19 mouse cellular contexts compared by ENCODE assay signal in genomic region chr1:73259525-73260098, GRCm38 (mm10).
DNase-seq lines count a peak whose midpoint lies in the region; ATAC-seq and TF ChIP-seq lines count a peak whose summit lies in the region.
"Had no signal": no experiment of that assay in that cellular context is flagged by ENCODE, and none has a peak within 500 bp of the region (broad histone marks: within the 10 kb centered on the region; RNA-seq: fewer than 3 reads in every experiment).

No protein-coding gene starts in this region.

- no peaks in the 10 kb centered on the region for H3K27me3 ChIP-seq in heart, embryonic 13.5 days (replicated peaks)
- no peaks in the 10 kb centered on the region for H3K27me3 ChIP-seq in heart, adult 2 months (ENCODE audit: control insufficient read depth, insufficient read depth, low read length)
- no peaks in the 10 kb centered on the region for H3K27me3 ChIP-seq in lung, postnatal 0 days (replicated peaks; ENCODE audit: insufficient read depth, low read length)
- H3K27me3 ChIP-seq: hindbrain, embryonic 13.5 days had no signal

- H3K9ac ChIP-seq in heart, embryonic 13.5 days, result no peak overlapping the region
- H3K9ac ChIP-seq in heart, adult 2 months (ENCODE audit: low read depth, low read length), result no peak overlapping the region
- no peak overlapping the region for H3K9ac ChIP-seq in lung, postnatal 0 days (replicated peaks; ENCODE audit: low read depth)
- H3K9ac ChIP-seq: hindbrain, embryonic 13.5 days had no signal

- no peak for TF ChIP-seq POLR2A in heart, adult 2 months (IDR thresholded peaks at IDR 0.05; ENCODE audit: insufficient read depth, low read depth, low read length)

- H3K4me2 ChIP-seq in heart, embryonic 13.5 days, result no peak overlapping the region
- no peak overlapping the region for H3K4me2 ChIP-seq in lung, postnatal 0 days (replicated peaks; ENCODE audit: low read depth, low read length)
- H3K4me2 ChIP-seq: hindbrain, embryonic 13.5 days had no signal

- no peaks in the 10 kb centered on the region for H3K79me2 ChIP-seq in heart, adult 2 months (replicated peaks; ENCODE audit: control insufficient read depth, insufficient read depth, low read length)

- peaks cover 45% of the 10 kb centered on the region for H3K4me1 ChIP-seq in heart, embryonic 13.5 days
- H3K4me1 ChIP-seq in heart, adult 2 months (ENCODE audit: control insufficient read depth, insufficient read depth, low read length), result no peaks in the 10 kb centered on the region
- no peaks in the 10 kb centered on the region for H3K4me1 ChIP-seq in lung, postnatal 0 days (ENCODE audit: insufficient read depth, low read depth, low read length)
- H3K4me1 ChIP-seq: hindbrain, embryonic 13.5 days had no signal

- WGBS in heart, embryonic 13.5 days, result 18% methylated on average over 5 of the region's 5 CpGs
- 53% methylated on average over 5 of the region's 5 CpGs for WGBS in heart, adult 2 months
- WGBS in lung, postnatal 0 days, result 32% methylated on average over 5 of the region's 5 CpGs

- peak; percentile 66 for DNase-seq in heart, adult 11 months
- no peak for DNase-seq in heart, postnatal 4 days
- DNase-seq in heart, adult 2 months, result no peak
- DNase-seq in lung, postnatal 0 days (ENCODE audit: low spot score), result peak; percentile 61
- DNase-seq in lung, adult 18-20 months, result no peak
- peak; percentile 10 to 42 for DNase-seq in lung, postnatal 4 days
- DNase-seq: adrenal gland, adult 8-10 months; adrenal gland, postnatal 36 days; B cell, adult 2 months; cerebellum, adult 2 months; cerebellum, postnatal 10 days; gastrocnemius, postnatal 36 days had no signal

- TF ChIP-seq CTCF in heart, adult 2 months (IDR thresholded peaks at IDR 0.05), result no peak
- no peak for TF ChIP-seq CTCF in lung, postnatal 0 days (IDR thresholded peaks at IDR 0.05)

- ATAC-seq in heart, embryonic 13.5 days (ENCODE audit: extremely low read depth, insufficient number of reproducible peaks, low FRiP score, low TSS enrichment), result no peak
- peak; percentile 67 for ATAC-seq in lung, postnatal 0 days
- ATAC-seq: CD4-positive, CD25-positive, alpha-beta regulatory T cell, adult 4 months; forebrain, embryonic 14.5 days; hindbrain, postnatal 0 days had no signal

- H3K4me3 ChIP-seq in heart, embryonic 13.5 days, result no peak overlapping the region
- no peak overlapping the region for H3K4me3 ChIP-seq in heart, adult 2 months
- H3K4me3 ChIP-seq in lung, postnatal 0 days (ENCODE audit: low read depth, low read length), result no peak overlapping the region
- H3K4me3 ChIP-seq: embryonic facial prominence, embryonic 10.5 days; hindbrain, embryonic 13.5 days had no signal

- TF ChIP-seq EP300 in heart, adult 2 months (IDR thresholded peaks at IDR 0.05; ENCODE audit: insufficient read depth, low read depth, low read length), result no peak
- TF ChIP-seq EP300 in lung, postnatal 0 days (IDR thresholded peaks at IDR 0.05), result no peak

- intact Hi-C loops in heart, adult 2 months (cut with DNase I), result no loop called here

- H3K36me3 ChIP-seq in heart, embryonic 13.5 days, result no peaks in the 10 kb centered on the region
- H3K36me3 ChIP-seq in heart, adult 2 months (ENCODE audit: control insufficient read depth, insufficient read depth, low read length), result no peaks in the 10 kb centered on the region
- H3K36me3 ChIP-seq in lung, postnatal 0 days (ENCODE audit: insufficient read depth, low read length), result no peaks in the 10 kb centered on the region
- H3K36me3 ChIP-seq: embryonic facial prominence, embryonic 10.5 days; G1E; hindbrain, embryonic 13.5 days had no signal

- H3K27ac ChIP-seq in heart, embryonic 13.5 days (replicated peaks), result peak overlapping the region; percentile 62
- no peak overlapping the region for H3K27ac ChIP-seq in heart, adult 2 months
- H3K27ac ChIP-seq in lung, postnatal 0 days (ENCODE audit: low read length), result no peak overlapping the region
- H3K27ac ChIP-seq: embryonic facial prominence, embryonic 10.5 days; hindbrain, embryonic 13.5 days; hindbrain, postnatal 0 days had no signal

- H3K9me3 ChIP-seq in heart, embryonic 13.5 days, result no peaks in the 10 kb centered on the region
- no peaks in the 10 kb centered on the region for H3K9me3 ChIP-seq in lung, postnatal 0 days (ENCODE audit: low read length)
- H3K9me3 ChIP-seq: embryonic facial prominence, embryonic 10.5 days; G1E; hindbrain, embryonic 13.5 days had no signal

Comparison
In these comparisons a context has a peak if more than half of its experiments do, and no peak if none do; other contexts are left out.
1. DNase-seq: peak in heart, adult 11 months (single experiment), lung, postnatal 0 days (single experiment) and lung, postnatal 4 days (2 of 2); none in heart, postnatal 4 days (single experiment), heart, adult 2 months (0 of 2) and lung, adult 18-20 months (0 of 2).